Mouse (Mus musculus): ENCODE measurements at regions not wholly inside any gene's neighbourhood (a gene's known extent, or its start where the extent isn't known, plus 50 kb on each side); places are given as distances from the start of the nearest gene placed in this dataset.
A peak's percentile ranks its signal among the peaks of the same experiment; 100 is the strongest.

- no peak for ATAC-seq (ENCODE audit: low FRiP score, low read depth)
- Histone ChIP-seq H3K4me3 (no peak overlapping the region), H3K36me3 (no peaks in the 10 kb centered on the region), H3K9ac (no peak overlapping the region), H3K9me3 (no peaks in the 10 kb centered on the region), H3K4me1 (no peaks in the 10 kb centered on the region), H3K27ac (no peak overlapping the region), H3K27me3 (replicated peaks) (no peaks in the 10 kb centered on the region), H3K4me2 (replicated peaks) (no peak overlapping the region)
- WGBS = 91% methylated on average over 3 of the region's 3 CpGs
Observed at GRCm38 (mm10) chr12:70732591-70732990, 92.7 kb upstream of the Frmd6 start.

- Histone ChIP-seq H3K4me3 (no peak overlapping the region), H3K36me3 (no peaks in the 10 kb centered on the region), H3K9ac (no peak overlapping the region), H3K27me3 (replicated peaks) (no peaks in the 10 kb centered on the region), H3K27ac (no peak overlapping the region), H3K9me3 (no peaks in the 10 kb centered on the region), H3K4me1 (no peaks in the 10 kb centered on the region), H3K4me2 (replicated peaks) (no peak overlapping the region)
- WGBS = 78% methylated on average over 3 of the region's 3 CpGs
- no peak for ATAC-seq (ENCODE audit: low FRiP score, low read depth)
Observed at GRCm38 (mm10) chr12:70738554-70738953, 86.8 kb upstream of the Frmd6 start.

GRCm38 (mm10) chr12:70739316-70739715 is 86.0 kb upstream of the Frmd6 start:
- H3K4me1 ChIP-seq = no peaks in the 10 kb centered on the region
- H3K36me3 ChIP-seq = no peaks in the 10 kb centered on the region
- H3K27ac ChIP-seq = no peak overlapping the region
- no peak overlapping the region for H3K4me2 ChIP-seq (replicated peaks)
- ATAC-seq (ENCODE audit: low FRiP score, low read depth) = no peak
- H3K4me3 ChIP-seq = no peak overlapping the region
- H3K9me3 ChIP-seq = no peaks in the 10 kb centered on the region
- WGBS = 88% methylated on average over 6 of the region's 6 CpGs
- H3K27me3 ChIP-seq (replicated peaks) = no peaks in the 10 kb centered on the region
- H3K9ac ChIP-seq = no peak overlapping the region

DNA sequence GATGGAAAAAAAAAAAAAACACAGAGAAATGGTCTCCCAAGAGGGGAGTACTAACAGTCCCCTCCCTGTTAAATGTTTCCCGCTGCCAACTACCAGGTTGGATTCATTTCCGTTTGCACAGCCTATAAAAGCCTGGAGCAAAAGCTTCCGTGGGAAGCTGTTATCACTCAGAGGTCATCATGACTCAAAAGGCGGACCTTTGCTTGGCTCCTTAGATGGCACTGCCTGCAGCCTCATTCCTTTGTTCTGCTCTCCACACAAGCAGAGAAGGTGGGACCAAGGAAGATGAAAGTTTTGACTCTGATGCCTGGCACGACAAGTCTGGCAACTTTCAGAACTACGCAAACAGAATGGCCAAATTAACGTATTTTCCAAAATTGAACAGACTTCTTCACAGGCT is 85.5 kb upstream of the Frmd6 start:
- WGBS = 82% methylated on average over 7 of the region's 7 CpGs
- no peaks in the 10 kb centered on the region for H3K27me3 ChIP-seq (replicated peaks)
- no peaks in the 10 kb centered on the region for H3K9me3 ChIP-seq
- no peaks in the 10 kb centered on the region for H3K4me1 ChIP-seq
- no peaks in the 10 kb centered on the region for H3K36me3 ChIP-seq
- no peak overlapping the region for H3K9ac ChIP-seq
- H3K27ac ChIP-seq = no peak overlapping the region
- no peak for ATAC-seq (ENCODE audit: low FRiP score, low read depth)
- H3K4me2 ChIP-seq (replicated peaks) = no peak overlapping the region
- no peak overlapping the region for H3K4me3 ChIP-seq

- Histone ChIP-seq H3K9me3 (no peaks in the 10 kb centered on the region), H3K9ac (no peak overlapping the region), H3K4me3 (no peak overlapping the region), H3K36me3 (no peaks in the 10 kb centered on the region), H3K4me2 (replicated peaks) (no peak overlapping the region), H3K27me3 (replicated peaks) (no peaks in the 10 kb centered on the region), H3K27ac (no peak overlapping the region), H3K4me1 (no peaks in the 10 kb centered on the region)
- ATAC-seq (ENCODE audit: low FRiP score, low read depth) = no peak
- WGBS = 82% methylated on average over 3 of the region's 3 CpGs
Observed at GRCm38 (mm10) chr12:70742836-70743235, 82.5 kb upstream of the Frmd6 start.

- no peak overlapping the region for H3K4me2 ChIP-seq (replicated peaks)
- no peak for ATAC-seq (ENCODE audit: low FRiP score, low read depth)
Observed at GRCm38 (mm10) chr12:70745681-70746080, 79.6 kb upstream of the Frmd6 start.

GRCm38 (mm10) chr12:70749651-70750050 is 75.7 kb upstream of the Frmd6 start:
- H3K27me3 ChIP-seq (replicated peaks) = no peaks in the 10 kb centered on the region
- no peak overlapping the region for H3K4me3 ChIP-seq
- no peak overlapping the region for H3K9ac ChIP-seq
- H3K4me1 ChIP-seq = peaks cover 9% of the 10 kb centered on the region
- no peak for ATAC-seq (ENCODE audit: low FRiP score, low read depth)
- H3K4me2 ChIP-seq (replicated peaks) = no peak overlapping the region
- H3K9me3 ChIP-seq = no peaks in the 10 kb centered on the region
- H3K36me3 ChIP-seq = no peaks in the 10 kb centered on the region
- H3K27ac ChIP-seq = no peak overlapping the region
- 90% methylated on average over 2 of the region's 2 CpGs for WGBS

More at GRCm38 (mm10) chr12:70745681-70746080, 79.6 kb upstream of the Frmd6 start:
- 74% methylated on average over 2 of the region's 2 CpGs for WGBS
- Histone ChIP-seq H3K27ac (no peak overlapping the region), H3K4me1 (no peaks in the 10 kb centered on the region), H3K36me3 (no peaks in the 10 kb centered on the region), H3K9ac (no peak overlapping the region), H3K27me3 (replicated peaks) (no peaks in the 10 kb centered on the region), H3K4me3 (no peak overlapping the region), H3K9me3 (no peaks in the 10 kb centered on the region)

DNA sequence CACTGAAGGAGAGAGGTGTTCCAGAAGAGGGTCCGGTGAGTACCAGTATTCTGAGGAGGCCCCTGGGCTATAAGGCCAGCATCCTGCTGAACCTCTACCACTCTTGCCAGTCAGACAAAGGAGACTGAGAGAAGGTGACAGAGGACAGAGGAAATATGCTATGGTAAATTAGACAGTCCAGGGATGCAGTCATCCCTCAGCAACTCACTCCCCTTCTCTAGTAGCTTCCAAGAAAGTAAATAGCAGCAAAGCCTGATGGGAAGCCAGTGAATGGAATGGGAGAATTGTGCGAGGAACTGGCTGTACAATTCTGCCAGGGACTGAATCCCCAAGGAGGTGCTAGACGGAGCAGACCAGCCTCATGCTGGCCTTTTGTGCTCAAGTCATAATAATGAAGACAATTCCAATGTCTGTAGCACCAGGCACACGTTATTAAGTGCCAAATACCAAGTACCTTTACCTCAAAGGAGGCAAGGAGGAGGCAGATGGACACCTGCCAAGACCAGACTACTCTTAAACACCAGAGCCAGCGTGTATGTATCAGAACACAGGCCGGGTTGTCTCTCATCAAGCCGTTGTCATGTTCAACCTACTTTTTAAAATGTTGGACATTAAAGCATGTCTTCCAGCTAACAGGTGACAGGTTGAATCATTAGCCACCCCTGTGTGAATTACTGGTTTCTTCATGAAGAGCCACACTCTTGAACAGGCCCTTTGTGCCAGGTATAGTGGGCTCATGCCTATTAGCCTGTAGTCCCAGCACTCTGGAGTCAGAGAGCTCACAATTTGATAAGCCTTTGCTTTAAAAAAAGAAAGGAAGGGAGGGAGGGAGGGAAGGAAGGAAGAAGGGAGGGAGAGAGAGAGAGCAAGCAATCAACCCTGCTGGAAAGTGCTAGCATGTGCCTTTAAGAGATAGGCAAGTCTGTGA is 74.4 kb upstream of the Frmd6 start:
- ATAC-seq (ENCODE audit: low FRiP score, low read depth) = no peak

DNA sequence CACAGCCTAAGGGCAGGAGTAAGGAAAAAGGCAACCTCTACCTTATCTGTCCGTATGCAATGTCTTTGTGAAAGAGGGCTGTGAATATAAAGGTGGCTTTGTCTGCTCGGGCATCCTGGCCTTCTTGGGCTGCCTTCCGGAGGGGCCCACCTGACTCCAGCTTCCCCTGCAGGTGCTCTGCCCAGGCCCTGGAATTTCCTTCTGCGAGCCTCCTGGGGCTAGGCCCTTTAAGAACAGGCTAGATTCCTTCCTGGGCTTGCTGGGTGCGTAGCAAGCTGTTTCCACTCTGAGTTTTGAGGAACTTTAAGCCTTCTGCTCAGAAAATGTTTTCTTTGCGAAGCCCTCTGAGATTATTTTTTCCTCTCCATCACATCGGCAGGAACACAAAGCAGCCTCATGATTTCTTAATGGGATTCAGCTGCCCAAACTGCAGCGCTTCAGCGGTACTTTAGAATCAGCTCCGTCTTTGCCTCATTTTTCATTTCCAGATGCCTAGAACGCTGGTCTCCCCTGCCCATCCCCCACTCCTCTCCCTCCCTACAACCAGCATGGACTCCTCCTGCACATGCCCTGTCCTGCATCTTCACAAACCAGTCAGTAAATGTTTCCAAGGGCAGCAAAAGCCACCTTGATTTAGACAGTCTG is 72.9 kb upstream of the Frmd6 start:
- no peaks in the 10 kb centered on the region for H3K36me3 ChIP-seq
- H3K9me3 ChIP-seq = no peaks in the 10 kb centered on the region
- WGBS = 32% methylated on average over 11 of the region's 11 CpGs
- H3K27me3 ChIP-seq (replicated peaks) = no peaks in the 10 kb centered on the region
- H3K4me3 ChIP-seq = no peak overlapping the region
- peaks cover 9% of the 10 kb centered on the region for H3K4me1 ChIP-seq
- H3K27ac ChIP-seq = no peak overlapping the region
- ATAC-seq (ENCODE audit: low FRiP score, low read depth) = peak; percentile 9; the same call in 1 of the 2 replicates
- H3K4me2 ChIP-seq (replicated peaks) = peak overlapping the region; percentile 22
- H3K9ac ChIP-seq = no peak overlapping the region

More for the DNA sequence above, 74.4 kb upstream of the Frmd6 start:
- Histone ChIP-seq H3K27me3 (replicated peaks) (no peaks in the 10 kb centered on the region), H3K9ac (no peak overlapping the region), H3K36me3 (no peaks in the 10 kb centered on the region), H3K4me1 (peaks cover 9% of the 10 kb centered on the region), H3K4me2 (replicated peaks) (no peak overlapping the region), H3K27ac (no peak overlapping the region), H3K4me3 (no peak overlapping the region), H3K9me3 (no peaks in the 10 kb centered on the region)
- WGBS = 74% methylated on average over 7 of the region's 7 CpGs

GRCm38 (mm10) chr12:70752911-70753290 is 72.4 kb upstream of the Frmd6 start:
- Histone ChIP-seq H3K9me3 (no peaks in the 10 kb centered on the region), H3K36me3 (no peaks in the 10 kb centered on the region), H3K27me3 (replicated peaks) (no peaks in the 10 kb centered on the region), H3K4me1 (peaks cover 9% of the 10 kb centered on the region), H3K9ac (no peak overlapping the region), H3K27ac (no peak overlapping the region), H3K4me3 (no peak overlapping the region), H3K4me2 (replicated peaks) (peak overlapping the region; percentile 22; the same call in 1 of the 2 replicates)
- WGBS = 60% methylated on average over 4 of the region's 4 CpGs
- ATAC-seq (ENCODE audit: low FRiP score, low read depth) = 0 out of 2 replicates have a peak, but pooled peaks have one; percentile 17

- no peaks in the 10 kb centered on the region for H3K27me3 ChIP-seq (replicated peaks)
- H3K4me2 ChIP-seq (replicated peaks) = no peak overlapping the region
- no peaks in the 10 kb centered on the region for H3K9me3 ChIP-seq
- H3K4me3 ChIP-seq = no peak overlapping the region
- WGBS = 88% methylated on average over 3 of the region's 3 CpGs
- no peak overlapping the region for H3K27ac ChIP-seq
- peaks cover 9% of the 10 kb centered on the region for H3K4me1 ChIP-seq
- no peak overlapping the region for H3K9ac ChIP-seq
- H3K36me3 ChIP-seq = no peaks in the 10 kb centered on the region
- ATAC-seq (ENCODE audit: low FRiP score, low read depth) = no peak
Observed at GRCm38 (mm10) chr12:70753458-70753857, 71.9 kb upstream of the Frmd6 start.

DNA sequence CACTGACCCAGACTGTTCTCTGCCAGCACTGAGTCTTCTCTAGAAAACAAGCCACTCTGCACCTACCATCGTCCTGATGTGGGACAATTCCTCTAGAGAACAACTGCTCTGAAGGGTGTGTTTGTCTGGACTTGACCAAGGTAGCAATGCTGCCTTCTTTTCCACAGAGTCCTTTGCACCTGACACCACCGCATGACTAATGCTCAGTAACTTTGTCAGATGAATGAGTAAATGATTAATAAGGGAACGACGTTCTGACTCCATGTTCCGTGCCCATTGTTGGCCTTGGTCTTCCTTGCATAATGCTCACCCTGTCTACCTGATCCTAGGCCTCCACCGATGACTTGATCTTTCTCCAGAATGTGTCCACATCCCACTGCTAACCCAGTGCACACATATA is 67.2 kb upstream of the Frmd6 start:
- Histone ChIP-seq H3K4me2 (replicated peaks) (no peak overlapping the region), H3K27ac (no peak overlapping the region), H3K9ac (no peak overlapping the region), H3K4me1 (no peaks in the 10 kb centered on the region), H3K27me3 (replicated peaks) (no peaks in the 10 kb centered on the region), H3K4me3 (no peak overlapping the region), H3K36me3 (no peaks in the 10 kb centered on the region), H3K9me3 (no peaks in the 10 kb centered on the region)
- 94% methylated on average over 6 of the region's 6 CpGs for WGBS
- ATAC-seq (ENCODE audit: low FRiP score, low read depth) = no peak
